Mouse (Mus musculus): Measurements from ENCODE around the gene Cyb5r1. TPM values are rescaled to one million over a fixed set of nuclear protein-coding genes. Genes with fewer than 3 reads are reported as not detected.

Gene Cyb5r1
- polyA plus RNA-seq, 1 experiment from 2014 or later, result 9.2 TPM

DNA sequence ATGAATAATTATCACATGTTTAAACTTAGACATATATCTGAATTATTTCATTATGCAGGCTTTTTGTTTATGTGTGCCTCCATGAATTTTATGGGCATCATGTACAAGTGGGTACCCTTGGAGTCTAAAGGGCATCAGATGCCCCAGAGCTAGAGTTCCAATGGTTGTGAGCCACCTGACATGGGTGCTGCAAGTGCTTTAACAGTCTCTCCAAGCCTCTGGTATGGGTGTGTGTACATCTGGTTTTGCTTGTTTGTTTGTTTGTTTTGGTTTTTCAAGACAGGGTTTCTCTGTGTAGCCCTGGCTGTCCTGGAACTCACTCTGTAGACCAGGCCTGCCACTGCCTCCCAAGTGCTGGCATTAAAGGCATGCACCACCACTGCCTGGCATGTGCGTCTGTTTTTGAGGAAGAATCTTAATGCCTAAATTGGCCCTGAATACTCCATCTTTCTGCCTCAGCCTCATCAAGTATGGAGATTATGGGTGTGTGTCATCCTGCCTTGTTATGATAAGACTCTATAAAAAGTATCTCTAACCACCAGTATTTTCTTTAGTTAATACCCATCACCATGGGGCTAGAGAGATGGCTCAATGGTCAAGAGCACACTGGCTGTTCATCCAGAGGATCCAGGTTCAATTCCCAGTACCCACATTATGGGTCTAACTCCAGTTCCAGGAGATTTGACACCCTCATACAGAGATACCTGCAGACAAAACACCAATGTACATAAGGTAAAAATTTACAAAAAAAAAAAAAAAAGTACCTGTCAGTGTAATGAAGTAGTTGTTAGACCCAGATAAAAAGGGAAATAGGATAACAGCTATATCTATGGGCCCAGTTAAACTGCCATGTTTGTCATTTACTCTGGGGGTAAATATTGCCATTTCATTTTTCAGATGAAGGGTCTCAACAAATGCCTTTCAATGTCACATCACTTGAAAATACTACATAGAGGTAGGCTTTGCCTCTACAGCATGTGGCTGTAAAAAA, 55.2 kb downstream of the Cyb5r1 start:
- Histone ChIP-seq H3K27me3 (ENCODE audit: control insufficient read depth, insufficient read depth, low read length) (no peaks in the 10 kb centered on the region), H3K9me3 (ENCODE audit: control insufficient read depth, low read length) (no peaks in the 10 kb centered on the region), H3K9ac (replicated peaks; ENCODE audit: low read length) (no peak overlapping the region), H3K4me1 (ENCODE audit: control insufficient read depth, insufficient read depth, low read length) (peaks cover 10% of the 10 kb centered on the region; the same call in 1 of the 2 replicates), H3K36me3 (ENCODE audit: control insufficient read depth, insufficient read depth, low read length) (peaks cover 36% of the 10 kb centered on the region), H3K4me3 (replicated peaks; ENCODE audit: low read depth, low read length) (no peak overlapping the region), H3K27ac (replicated peaks; ENCODE audit: low read depth, low read length) (no peak overlapping the region), H3K4me2 (ENCODE audit: low read length) (no peak overlapping the region)
- no peak for ATAC-seq (ENCODE audit: low FRiP score, low TSS enrichment)
- WGBS, result 93% methylated on average over 1 of the region's 1 CpGs
- DNase-seq, result no peak

Other genes starting within 250 kb of the Cyb5r1 start
- gene Chil1, start 223.4 kb upstream of the Cyb5r1 start, polyA plus RNA-seq (2014; fragmentation: Nextera tagmentation; extraction: Ambion mirVana), result 3.6 and 3.7 TPM in 2 replicates
- 0.12 TPM in 1 of 2 replicates, not detected in the other for gene Mybph, start 212.1 kb upstream of the Cyb5r1 start, polyA plus RNA-seq (2014; fragmentation: Nextera tagmentation; extraction: Ambion mirVana)
- 7.3 and 10.6 TPM in 2 replicates for gene Adora1, start 170.1 kb upstream of the Cyb5r1 start, polyA plus RNA-seq (2014; fragmentation: Nextera tagmentation; extraction: Ambion mirVana)
- gene Myog, start 115.6 kb upstream of the Cyb5r1 start, polyA plus RNA-seq (2014; fragmentation: Nextera tagmentation; extraction: Ambion mirVana), result not detected in 2 replicates
- 11.5 and 14.4 TPM in 2 replicates for gene Ppfia4, start 72.6 kb upstream of the Cyb5r1 start, polyA plus RNA-seq (2014; fragmentation: Nextera tagmentation; extraction: Ambion mirVana)
- 121 and 151 TPM in 2 replicates for gene Tmem183a, start 43.6 kb upstream of the Cyb5r1 start, polyA plus RNA-seq (2014; fragmentation: Nextera tagmentation; extraction: Ambion mirVana)
- gene 4933406M09Rik, start 19.6 kb upstream of the Cyb5r1 start, polyA plus RNA-seq (2014; fragmentation: Nextera tagmentation; extraction: Ambion mirVana), result not detected in 2 replicates
- gene Adipor1, start 9.8 kb downstream of the Cyb5r1 start, polyA plus RNA-seq (2014; fragmentation: Nextera tagmentation; extraction: Ambion mirVana), result 70.5 and 73.5 TPM in 2 replicates
- 19.6 and 34.4 TPM in 2 replicates for gene Klhl12, start 50.0 kb downstream of the Cyb5r1 start, polyA plus RNA-seq (2014; fragmentation: Nextera tagmentation; extraction: Ambion mirVana)
- gene Rabif, start 89.1 kb downstream of the Cyb5r1 start, polyA plus RNA-seq (2014; fragmentation: Nextera tagmentation; extraction: Ambion mirVana), result 69.4 and 75.3 TPM in 2 replicates
- gene Mgat4e, start 144.1 kb downstream of the Cyb5r1 start, polyA plus RNA-seq (2014; fragmentation: Nextera tagmentation; extraction: Ambion mirVana), result not detected in 2 replicates
- 79.7 and 111 TPM in 2 replicates for gene Kdm5b, start 154.6 kb downstream of the Cyb5r1 start, polyA plus RNA-seq (2014; fragmentation: Nextera tagmentation; extraction: Ambion mirVana)
- gene Syt2, start 241.1 kb downstream of the Cyb5r1 start, polyA plus RNA-seq (2014; fragmentation: Nextera tagmentation; extraction: Ambion mirVana), result 1.3 and 2.1 TPM in 2 replicates

All from midbrain, embryonic 14.5 days (tissue).